Mouse (Mus musculus): ENCODE data around the gene Ost4. TPM values are rescaled to one million over a fixed set of nuclear protein-coding genes. Genes with fewer than 3 reads are reported as not detected.

The Ost4 gene
- total and polyA plus RNA-seq, 2 experiments from 2014 or later = 179 to 224 TPM

DNA sequence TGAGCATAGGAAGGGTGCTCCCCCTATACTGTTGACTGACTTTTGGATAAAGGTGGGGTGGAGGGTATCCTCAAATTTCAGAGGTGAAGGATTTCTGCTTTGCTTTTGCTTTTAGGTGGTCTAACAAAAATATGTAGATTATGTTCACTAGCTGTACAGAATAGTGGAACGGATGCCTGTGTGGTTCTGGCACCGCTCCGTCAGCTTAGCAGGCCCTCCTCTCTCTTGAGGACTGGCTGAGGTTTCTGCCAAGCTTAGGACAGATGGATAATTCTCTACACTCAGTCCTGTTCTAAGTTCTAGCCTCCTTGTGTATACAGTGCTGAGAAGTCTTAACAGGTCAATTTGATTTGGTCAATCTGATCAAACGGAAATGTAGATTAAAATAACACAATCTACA, 42.9 kb upstream of the Ost4 start:
- H3K27ac ChIP-seq = peak overlapping the region; percentile 79

GRCm38 (mm10) chr5:30949654-30950326, 42.2 kb upstream of the Ost4 start:
- peak overlapping the region; percentile 57 for H3K9ac ChIP-seq (replicated peaks; ENCODE audit: low read length)
- peak overlapping the region; percentile 79 for H3K27ac ChIP-seq
- peak overlapping the region; percentile 51 for H3K4me3 ChIP-seq (ENCODE audit: low read length)
- no peaks in the 10 kb centered on the region for H3K4me1 ChIP-seq (ENCODE audit: insufficient read depth, low read length)
- H3K36me3 ChIP-seq (ENCODE audit: insufficient read depth, low read length) = peaks cover 30% of the 10 kb centered on the region
- peak; percentile 95 for DNase-seq (ENCODE audit: low spot score)
- no peaks in the 10 kb centered on the region for H3K9me3 ChIP-seq (ENCODE audit: low read length)
- under 1% methylated on average over 31 of the region's 31 CpGs for whole genome bisulfite sequencing
- ATAC-seq = peak; percentile 85
- no peaks in the 10 kb centered on the region for H3K27me3 ChIP-seq (ENCODE audit: insufficient read depth, low read length)
- peak; percentile 46 for TF ChIP-seq CTCF (IDR thresholded peaks at IDR 0.05; ENCODE audit: low read depth)
- H3K4me2 ChIP-seq (ENCODE audit: low read depth, low read length) = peak overlapping the region; percentile 86

More for the DNA sequence above, 42.9 kb upstream of the Ost4 start:
- H3K27me3 ChIP-seq (ENCODE audit: insufficient read depth, low read length) = no peaks in the 10 kb centered on the region
- peak overlapping the region; percentile 51 for H3K4me3 ChIP-seq (ENCODE audit: low read length)
- no peaks in the 10 kb centered on the region for H3K9me3 ChIP-seq (ENCODE audit: low read length)
- peaks cover 35% of the 10 kb centered on the region for H3K36me3 ChIP-seq (ENCODE audit: insufficient read depth, low read length)
- TF ChIP-seq CTCF (IDR thresholded peaks at IDR 0.05; ENCODE audit: low read depth) = no peak
- WGBS = 26% methylated on average over 4 of the region's 4 CpGs
- H3K9ac ChIP-seq (replicated peaks; ENCODE audit: low read length) = peak overlapping the region; percentile 57
- DNase-seq (ENCODE audit: low spot score) (peak; percentile 17), ATAC-seq (no peak)
- no peaks in the 10 kb centered on the region for H3K4me1 ChIP-seq (ENCODE audit: insufficient read depth, low read length)
- peak overlapping the region; percentile 86 for H3K4me2 ChIP-seq (ENCODE audit: low read depth, low read length)

GRCm38 (mm10) chr5:30948620-30949019, 41.0 kb upstream of the Ost4 start:
- Histone ChIP-seq H3K36me3 (ENCODE audit: insufficient read depth, low read length) (peaks cover 20% of the 10 kb centered on the region; the same call in 1 of the 2 replicates), H3K9ac (replicated peaks; ENCODE audit: low read length) (no peak overlapping the region), H3K4me1 (ENCODE audit: insufficient read depth, low read length) (0 out of 2 replicates have a peak, but pooled peaks cover 2% of the 10 kb centered on the region), H3K9me3 (ENCODE audit: low read length) (no peaks in the 10 kb centered on the region), H3K4me2 (ENCODE audit: low read depth, low read length) (no peak overlapping the region), H3K27ac (no peak overlapping the region), H3K4me3 (ENCODE audit: low read length) (no peak overlapping the region), H3K27me3 (ENCODE audit: insufficient read depth, low read length) (no peaks in the 10 kb centered on the region)
- TF ChIP-seq CTCF (IDR thresholded peaks at IDR 0.05; ENCODE audit: low read depth) = no peak
- ATAC-seq = no peak
- WGBS = 81% methylated on average over 5 of the region's 5 CpGs
- no peak for DNase-seq (ENCODE audit: low spot score)

DNA sequence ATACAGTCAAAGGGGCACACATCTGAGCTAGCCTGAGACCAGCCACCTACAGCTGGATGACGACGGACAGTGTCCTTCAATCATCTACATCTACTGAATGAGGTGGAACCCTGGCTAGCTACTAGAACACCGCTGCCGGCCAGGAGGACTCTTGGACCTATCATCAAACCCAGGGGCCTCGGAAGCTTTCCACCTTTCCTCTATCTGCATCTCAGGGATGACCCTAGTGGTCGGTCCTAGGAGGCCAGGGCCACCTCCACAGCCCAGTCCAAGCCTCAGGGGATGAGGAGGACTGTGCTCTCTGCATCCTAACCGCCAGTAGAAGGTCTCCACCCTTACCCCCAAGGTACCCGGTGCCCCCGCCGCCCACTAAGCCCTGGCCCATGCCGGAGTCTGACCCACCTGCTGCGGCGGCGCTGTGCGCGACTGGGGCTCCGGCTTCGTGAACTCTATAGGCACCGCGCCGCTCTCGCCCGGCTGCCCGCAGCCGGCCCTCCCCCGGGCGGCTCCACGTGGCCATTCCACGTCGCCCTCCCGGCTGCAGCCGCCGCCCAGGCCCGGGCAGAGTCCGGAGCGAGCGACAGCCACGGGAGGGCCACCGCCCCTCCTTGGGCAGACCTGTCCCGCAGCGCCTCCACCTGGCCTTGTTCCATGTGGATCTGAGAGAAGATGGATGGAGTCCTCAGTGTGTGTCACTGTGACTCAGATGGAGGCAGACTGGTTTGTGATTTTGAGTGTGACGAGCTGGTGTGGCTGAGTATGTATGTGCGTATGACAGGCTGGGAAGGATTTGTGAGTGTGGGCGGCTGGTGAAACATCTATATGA, 37.6 kb upstream of the Ost4 start, which contains the start of gene Cgref1:
Gene Cgref1 (minus strand): TSS at position 636 of the 826 bp plus-strand sequence.
- Histone ChIP-seq H3K36me3 (ENCODE audit: insufficient read depth, low read length) (no peaks in the 10 kb centered on the region), H3K4me3 (ENCODE audit: low read length) (peak within 1 kb of the TSS; percentile 56), H3K4me1 (ENCODE audit: insufficient read depth, low read length) (0 out of 2 replicates have a peak, but pooled peaks cover 2% of the 10 kb centered on the region), H3K9me3 (ENCODE audit: low read length) (no peaks in the 10 kb centered on the region), H3K4me2 (ENCODE audit: low read depth, low read length) (peak within 1 kb of the TSS; percentile 79), H3K9ac (replicated peaks; ENCODE audit: low read length) (peak within 1 kb of the TSS; percentile 73), H3K27me3 (ENCODE audit: insufficient read depth, low read length) (no peaks in the 10 kb centered on the region), H3K27ac (peak within 1 kb of the TSS; percentile 73)
- 4% methylated on average over 44 of the region's 44 CpGs for WGBS
- DNase-seq (ENCODE audit: low spot score) = peak; percentile 80
- peak; percentile 70 for ATAC-seq
- peak; percentile 54 for TF ChIP-seq CTCF (IDR thresholded peaks at IDR 0.05; ENCODE audit: low read depth)

GRCm38 (mm10) chr5:30944344-30944743, 36.8 kb upstream of the Ost4 start:
- H3K4me3 ChIP-seq (ENCODE audit: low read length) = peak overlapping the region; percentile 56
- no peaks in the 10 kb centered on the region for H3K36me3 ChIP-seq (ENCODE audit: insufficient read depth, low read length)
- no peaks in the 10 kb centered on the region for H3K27me3 ChIP-seq (ENCODE audit: insufficient read depth, low read length)
- peak overlapping the region; percentile 79 for H3K4me2 ChIP-seq (ENCODE audit: low read depth, low read length)
- TF ChIP-seq CTCF (IDR thresholded peaks at IDR 0.05; ENCODE audit: low read depth) = no peak
- 0 out of 2 replicates have a peak overlapping the region, but pooled peaks have one; percentile 73 for H3K9ac ChIP-seq (replicated peaks; ENCODE audit: low read length)
- 0 out of 2 replicates have a peak, but pooled peaks cover 2% of the 10 kb centered on the region for H3K4me1 ChIP-seq (ENCODE audit: insufficient read depth, low read length)
- no peak for ATAC-seq
- DNase-seq (ENCODE audit: low spot score) = no peak
- H3K9me3 ChIP-seq (ENCODE audit: low read length) = no peaks in the 10 kb centered on the region
- WGBS = 83% methylated on average over 6 of the region's 6 CpGs
- 0 out of 2 replicates have a peak overlapping the region, but pooled peaks have one; percentile 73 for H3K27ac ChIP-seq

DNA sequence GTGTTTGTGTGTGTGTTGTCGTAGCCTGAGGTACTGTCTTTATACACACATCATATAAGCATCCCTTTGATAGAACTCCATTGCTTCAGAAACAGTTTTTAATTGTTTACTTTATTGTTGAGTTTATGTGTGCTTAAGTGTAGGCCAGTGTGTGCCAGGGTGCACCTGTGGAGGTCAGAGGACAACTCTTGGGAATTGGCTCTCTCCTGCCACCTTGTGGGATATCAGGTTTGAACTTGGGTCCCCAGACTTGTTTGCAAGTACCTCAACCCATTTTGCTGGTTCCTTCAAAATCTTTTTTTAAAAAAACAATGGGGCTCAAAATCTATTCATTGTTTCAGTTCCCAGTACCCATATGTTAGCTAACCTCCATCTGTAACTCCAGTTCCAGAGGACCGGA, 35.4 kb upstream of the Ost4 start:
- ATAC-seq = no peak
- H3K9me3 ChIP-seq (ENCODE audit: low read length) = no peaks in the 10 kb centered on the region
- H3K27ac ChIP-seq = no peak overlapping the region
- H3K4me3 ChIP-seq (ENCODE audit: low read length) = no peak overlapping the region
- WGBS = 90% methylated on average over 2 of the region's 2 CpGs
- H3K27me3 ChIP-seq (ENCODE audit: insufficient read depth, low read length) = no peaks in the 10 kb centered on the region
- no peak overlapping the region for H3K9ac ChIP-seq (replicated peaks; ENCODE audit: low read length)
- no peak overlapping the region for H3K4me2 ChIP-seq (ENCODE audit: low read depth, low read length)
- TF ChIP-seq CTCF (IDR thresholded peaks at IDR 0.05; ENCODE audit: low read depth) = peak; percentile 39
- no peaks in the 10 kb centered on the region for H3K36me3 ChIP-seq (ENCODE audit: insufficient read depth, low read length)
- no peak for DNase-seq (ENCODE audit: low spot score)
- H3K4me1 ChIP-seq (ENCODE audit: insufficient read depth, low read length) = 0 out of 2 replicates have a peak, but pooled peaks cover 2% of the 10 kb centered on the region
